Mouse (Mus musculus): ENCODE data around the gene Kif12.

Kif12 gene

DNA sequence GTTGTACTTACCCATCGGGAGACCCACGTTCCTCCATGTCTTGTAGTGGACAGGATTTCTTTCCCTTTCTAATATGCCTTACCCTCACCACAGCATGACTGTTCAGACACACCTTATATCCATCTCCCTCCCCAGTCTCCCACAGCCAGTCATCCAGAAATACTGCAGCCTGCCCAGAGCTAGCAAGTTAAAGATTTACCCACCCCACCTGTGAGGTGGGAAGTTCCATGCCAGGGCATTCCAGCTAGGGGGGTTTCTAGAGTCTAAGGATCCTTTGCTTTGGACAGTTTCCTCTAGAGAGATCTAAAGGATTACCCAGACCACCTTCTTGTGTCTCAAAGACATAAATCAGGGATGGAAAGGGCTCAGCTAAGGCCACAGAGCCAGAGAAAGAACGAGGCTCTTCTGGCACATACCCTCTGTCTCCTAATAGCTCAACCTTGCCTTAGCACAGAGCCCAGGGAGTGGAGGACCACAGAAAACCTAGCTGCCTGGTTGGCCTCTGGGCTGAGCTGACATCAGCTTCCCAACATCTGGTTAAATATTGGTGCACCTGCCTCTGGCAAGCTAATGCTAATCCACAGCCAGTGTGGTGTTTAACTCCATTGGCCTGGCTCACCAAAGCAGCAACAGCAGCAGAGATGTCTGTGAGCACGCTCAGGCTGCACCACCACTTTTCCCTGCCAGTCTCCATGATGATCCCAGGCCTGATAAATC, at the start of gene Kif12:
Kif12 (minus strand) TSS at position 163 of the 717 bp plus-strand sequence.
- DNase-seq: no peak

DNA sequence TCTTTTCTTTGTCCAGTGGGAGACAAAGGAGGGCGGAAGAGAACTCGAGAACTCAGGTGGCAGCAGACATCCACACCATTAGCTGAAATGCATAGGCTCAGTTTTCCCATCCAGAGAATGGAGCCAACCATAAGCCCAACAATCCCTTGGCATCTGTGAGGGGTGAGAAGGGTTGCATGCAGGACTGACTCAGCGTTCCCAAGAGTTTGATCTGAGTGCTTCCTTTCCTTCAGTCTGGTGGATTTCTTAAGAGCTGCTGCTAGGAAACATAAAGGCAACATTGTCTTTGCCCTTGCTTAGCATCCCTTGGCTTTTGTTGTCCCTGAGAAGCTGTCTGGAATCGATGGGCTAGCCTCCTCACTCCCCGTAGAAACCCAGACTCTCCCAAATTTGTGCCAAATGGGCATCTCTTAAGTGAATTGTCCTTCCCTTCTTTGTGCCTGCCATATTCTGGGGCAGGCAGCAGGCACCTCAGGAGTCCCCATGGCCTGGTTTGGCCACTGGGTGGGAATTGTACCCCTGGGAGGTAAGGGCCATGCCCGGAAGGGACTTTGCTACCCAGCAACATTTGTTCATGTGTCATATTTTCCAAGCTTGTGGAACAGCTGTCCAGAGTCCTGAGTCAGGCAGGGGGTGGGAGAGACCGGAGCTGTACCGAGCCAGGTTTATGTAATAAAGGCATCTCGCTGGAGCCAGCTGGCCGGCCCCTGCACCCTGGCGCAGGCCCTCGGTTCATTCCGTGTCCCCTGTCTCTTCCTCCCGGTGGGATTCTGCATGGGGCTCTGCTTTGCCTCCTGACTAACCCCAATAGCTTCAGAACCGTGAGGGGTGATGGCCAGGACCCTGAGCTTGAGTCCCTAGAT, 49.4 kb upstream of the Kif12 start:
- DNase-seq: peak; percentile 20

DNA sequence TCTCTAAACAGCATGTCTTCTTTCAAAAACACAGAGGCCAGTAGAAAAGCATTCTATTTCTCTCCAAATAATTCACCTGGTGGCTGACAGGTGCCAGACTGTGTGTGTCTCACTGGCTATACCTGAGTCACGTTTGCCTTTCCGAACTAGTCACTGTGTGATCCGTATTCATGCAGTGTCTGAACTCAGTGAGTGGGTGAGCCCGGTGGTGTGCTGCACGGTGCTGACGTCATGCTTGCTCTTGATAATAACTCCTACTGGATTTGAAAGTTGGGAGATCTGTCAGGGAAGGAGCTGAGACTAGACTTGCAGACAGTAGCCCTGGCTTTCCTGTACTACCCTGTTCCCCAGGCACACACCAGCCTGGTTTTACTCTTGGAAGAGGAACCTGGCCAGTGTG, 47.7 kb upstream of the Kif12 start:
- no peak for DNase-seq

DNA sequence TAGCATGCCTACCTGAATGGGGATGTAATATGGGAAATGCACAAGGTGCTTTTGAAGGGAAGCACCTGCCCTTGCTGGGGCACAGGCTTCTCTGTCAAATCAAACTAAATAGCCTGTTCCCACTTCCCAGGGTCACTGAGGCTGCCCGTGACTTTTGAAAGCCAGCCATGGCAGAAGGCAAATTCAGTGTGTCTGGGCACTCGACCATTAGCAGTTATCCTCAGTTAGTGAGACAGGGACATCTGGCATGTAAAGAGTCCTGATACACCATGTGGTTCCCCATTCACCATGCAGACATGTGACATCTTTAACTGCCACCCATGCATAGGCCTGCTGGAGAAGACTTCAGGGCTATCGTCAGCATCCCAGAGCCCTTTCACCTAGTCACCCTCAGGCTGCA, 47.1 kb upstream of the Kif12 start:
- DNase-seq: no peak

DNA sequence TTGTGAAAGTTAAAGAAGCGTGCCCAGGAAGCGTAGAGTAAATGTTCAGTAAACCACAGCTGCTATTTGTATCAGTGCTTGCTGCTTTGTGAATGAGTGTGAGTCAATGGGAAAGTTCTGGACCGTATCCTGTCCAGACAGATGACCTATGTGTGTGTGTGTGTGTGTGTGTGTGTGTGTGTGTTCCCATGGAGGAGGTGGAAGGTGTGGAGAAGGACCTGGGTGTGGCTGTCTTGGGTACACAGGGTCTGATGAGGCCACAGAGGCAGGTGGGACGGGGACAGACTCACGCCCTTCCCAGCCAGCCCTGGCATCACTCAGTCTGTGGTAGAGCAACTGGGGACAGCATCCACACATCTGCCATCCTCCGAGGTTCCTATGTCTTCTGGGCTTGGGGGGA, 45.6 kb upstream of the Kif12 start:
- DNase-seq: no peak

DNA sequence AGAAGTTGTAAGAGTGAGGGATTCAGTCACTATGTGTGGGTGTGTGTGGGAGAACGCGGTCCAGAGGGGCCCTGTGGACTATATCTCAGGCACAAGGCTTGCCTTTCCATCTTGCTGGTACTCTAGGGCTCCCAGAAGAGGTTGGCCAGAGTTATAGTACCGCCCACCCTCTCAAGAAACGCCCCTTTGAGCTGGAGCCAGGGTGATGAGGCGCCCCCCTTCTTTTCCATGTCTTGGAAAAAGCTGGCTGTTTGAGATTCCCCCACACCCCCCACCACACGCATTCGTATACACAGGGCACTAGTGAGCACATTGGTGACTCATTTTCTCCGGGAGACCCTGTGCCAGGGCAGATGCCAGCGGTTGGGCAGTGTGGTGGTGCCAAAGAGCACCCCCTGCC, 44.6 kb upstream of the Kif12 start:
- DNase-seq: peak; percentile 25

DNA sequence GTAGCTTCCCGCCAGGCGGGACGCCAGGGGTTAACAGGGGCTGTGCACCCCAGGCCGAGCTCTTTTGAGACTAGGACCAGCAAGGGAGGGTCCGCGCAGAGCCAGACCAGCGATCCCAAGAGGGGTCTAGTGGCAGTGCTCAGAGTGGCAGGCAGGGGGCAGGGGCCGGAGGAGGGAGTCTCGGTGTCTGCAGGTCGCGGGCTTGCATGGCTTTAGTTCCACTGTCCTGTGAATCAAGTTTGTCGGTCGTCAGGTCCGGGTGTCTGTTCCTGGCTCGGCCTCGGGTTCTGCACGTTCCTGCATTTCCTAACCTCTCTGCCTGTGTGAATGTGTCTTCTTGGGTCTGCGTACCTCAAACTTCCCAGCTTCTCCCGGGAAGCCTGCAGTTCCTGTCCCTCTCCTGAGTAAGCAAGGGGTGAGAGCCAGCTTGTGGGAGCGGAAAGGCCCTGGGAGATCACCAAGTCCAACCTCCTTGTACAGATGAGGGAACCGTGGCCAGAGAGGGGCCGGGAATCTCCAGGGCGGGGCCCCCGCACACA, 44.1 kb upstream of the Kif12 start:
- peak; percentile 77 for DNase-seq

DNA sequence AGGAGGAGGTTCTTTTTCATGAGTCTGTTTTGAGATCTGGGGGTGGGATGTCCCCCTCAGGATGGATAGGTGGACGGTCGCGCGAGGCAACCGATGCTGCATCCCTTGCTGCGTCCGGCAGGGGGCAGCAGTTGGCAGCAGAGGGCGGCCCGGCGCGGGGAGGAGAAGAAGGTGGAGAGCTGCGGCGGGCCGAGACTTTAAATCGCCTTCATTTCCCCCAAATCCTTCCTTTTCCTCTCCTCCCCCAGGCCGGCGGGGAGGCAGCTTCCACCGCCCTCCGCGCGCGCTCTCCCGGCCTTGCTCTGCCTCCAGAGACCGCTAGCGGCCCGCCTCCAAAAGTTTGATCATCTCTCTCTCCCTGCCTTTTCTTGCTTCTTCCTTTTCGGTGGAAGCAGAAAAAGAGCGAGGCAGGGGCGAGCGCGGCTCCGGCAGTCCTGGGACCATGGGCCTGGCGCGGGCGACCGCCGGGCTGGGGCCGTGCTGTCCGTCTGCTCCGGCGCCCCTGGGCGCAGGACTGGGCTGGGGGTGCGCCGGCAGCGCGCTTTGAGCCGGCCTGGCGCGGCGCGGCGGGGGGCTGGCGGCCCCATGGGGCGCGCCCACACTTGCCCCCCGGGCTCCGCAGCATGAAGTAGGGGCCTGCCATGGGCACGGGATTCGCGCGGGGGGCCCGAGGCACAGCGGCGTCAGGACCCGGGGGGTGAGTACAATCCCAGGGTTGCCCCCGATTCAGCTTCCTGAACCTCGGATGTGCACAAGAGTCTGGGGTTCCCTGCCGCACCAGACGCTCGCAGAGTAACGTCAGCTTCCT, 43.5 kb upstream of the Kif12 start:
- DNase-seq: peak; percentile 89

DNA sequence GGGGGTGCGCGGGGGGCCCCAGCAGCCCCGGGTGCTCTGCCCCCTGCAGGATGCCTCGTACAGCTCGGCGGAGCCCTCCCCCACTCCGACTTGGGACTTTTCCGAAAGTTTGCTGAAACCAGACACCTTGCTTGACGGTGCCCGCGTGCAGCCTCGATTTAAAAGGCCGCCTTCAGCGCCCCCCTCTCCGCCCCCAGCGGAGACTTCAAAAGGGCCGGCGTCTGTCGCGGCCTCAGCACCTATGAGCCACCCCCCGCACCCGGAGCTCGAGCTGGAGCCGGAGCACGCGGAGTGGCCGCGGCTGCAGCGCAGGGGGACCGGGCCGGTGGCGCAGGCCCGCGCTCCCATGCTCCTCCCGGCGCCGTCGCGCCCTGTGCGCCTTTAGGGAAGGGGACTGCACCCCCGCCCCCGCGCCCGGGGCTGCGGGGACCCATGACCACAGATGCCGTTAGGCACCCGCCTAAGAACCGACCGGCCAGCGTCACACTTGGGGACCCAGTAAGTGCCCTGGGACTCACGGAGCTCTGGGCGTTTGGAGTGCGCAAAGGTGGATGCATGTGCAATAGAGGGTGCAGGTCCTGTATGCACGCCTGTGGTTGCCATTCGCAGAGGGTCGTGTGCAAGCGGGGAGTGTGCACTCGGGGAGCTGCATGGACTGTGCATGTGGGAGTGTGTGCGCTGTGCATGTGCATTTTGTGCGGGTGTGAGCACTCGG, 42.1 kb upstream of the Kif12 start, which contains the start of gene Col27a1:
Col27a1 (plus strand) TSS at position 98 of the 715 bp plus-strand sequence.
- DNase-seq: peak; percentile 62

DNA sequence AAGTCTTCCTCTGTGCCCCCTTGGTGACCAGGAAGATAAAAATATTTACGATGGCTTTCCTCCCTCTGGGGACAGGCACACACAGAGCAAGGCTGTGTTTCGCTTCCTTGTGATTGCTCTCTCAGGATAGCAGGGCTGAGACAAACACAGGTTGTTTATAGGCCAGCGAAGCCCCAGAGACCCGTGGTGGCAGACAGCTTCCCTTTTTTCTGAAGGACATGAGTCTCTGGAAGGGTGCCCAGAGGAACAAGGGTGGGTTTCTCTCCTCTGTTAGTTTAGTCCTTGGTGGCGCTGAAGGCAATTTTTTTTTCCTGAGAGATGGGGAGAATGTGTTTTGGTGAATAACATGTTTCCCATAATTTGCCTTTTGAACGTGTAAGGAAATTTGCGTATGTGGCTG, 33.7 kb upstream of the Kif12 start:
- DNase-seq: no peak

DNA sequence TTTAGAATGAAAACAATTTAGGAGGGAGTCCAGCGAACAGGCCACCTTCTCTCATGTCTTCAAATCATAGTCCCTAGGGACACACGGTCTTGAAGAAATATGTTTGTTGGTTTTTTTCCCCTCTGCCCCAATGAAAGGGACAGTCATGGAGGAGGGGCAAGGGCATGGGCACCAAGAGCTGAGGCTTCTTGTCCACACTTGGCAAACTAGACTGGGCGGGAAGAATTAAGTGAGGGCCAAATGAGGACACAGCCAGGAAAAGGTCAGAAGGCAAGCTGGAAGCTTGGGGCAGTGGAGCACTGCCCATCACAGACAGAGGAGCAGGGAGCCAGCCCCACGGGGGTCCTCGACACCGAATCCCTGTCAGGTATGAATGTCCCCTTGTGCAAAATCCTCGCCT, 31.9 kb upstream of the Kif12 start:
- no peak for DNase-seq

DNA sequence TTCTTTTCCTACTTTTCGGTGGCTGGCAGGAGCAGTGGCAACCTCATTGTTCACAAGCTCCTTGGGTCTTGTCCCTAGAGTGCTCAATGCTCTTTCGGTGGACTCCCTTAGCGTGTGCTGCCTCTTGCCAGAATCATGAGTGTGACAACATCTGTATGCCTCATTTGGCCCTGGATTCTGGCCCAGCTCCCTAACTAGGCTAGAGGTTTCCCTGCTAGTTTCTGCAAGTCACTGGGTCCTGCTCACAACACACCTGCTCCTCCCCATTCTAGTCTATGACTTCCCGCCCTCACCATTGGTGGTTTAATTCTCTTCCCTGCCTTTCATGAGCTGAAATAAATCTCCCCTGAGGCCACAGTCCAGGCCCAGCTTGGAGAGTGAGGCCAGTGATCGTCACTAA, 27.4 kb upstream of the Kif12 start:
- no peak for DNase-seq

DNA sequence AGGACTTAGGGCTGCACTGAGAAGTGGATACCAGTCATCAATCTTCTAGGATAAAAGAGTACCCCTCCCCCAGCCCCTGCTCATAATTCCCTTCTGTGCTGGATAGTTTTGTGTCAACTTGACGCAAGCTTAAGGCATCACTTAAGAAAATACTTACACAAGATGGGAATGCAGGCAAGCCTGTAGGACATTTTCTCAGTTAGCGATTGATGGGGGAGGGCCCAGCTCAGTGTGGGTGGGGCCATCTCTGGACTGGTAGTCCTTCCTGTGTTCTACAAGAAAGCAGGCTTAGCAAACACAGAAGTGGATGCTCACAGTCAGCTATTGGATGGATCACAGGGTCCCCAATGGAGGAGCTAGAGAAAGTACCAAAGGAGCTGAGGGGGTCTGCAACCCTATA, 22.4 kb upstream of the Kif12 start:
- no peak for DNase-seq

DNA sequence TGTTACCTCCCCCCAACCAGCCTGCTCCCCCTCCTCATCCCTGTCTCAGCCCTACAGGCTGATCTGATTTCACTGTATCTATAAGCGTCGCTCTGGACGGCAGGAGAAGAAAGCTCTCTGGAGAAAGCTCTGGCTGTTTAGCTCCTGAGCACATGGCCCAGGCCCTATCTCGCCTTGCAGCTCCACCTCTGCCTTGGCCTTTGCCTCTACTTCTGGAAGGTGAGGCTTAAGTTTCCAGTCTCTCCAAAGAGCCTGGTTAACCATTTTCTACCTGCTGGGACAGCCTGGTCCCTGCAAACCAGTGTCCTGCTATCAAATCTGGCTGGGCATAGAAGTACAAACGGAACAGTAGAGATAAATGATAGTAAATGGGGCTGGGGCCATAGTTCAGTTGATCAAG, 19.7 kb upstream of the Kif12 start:
- DNase-seq: no peak

DNA sequence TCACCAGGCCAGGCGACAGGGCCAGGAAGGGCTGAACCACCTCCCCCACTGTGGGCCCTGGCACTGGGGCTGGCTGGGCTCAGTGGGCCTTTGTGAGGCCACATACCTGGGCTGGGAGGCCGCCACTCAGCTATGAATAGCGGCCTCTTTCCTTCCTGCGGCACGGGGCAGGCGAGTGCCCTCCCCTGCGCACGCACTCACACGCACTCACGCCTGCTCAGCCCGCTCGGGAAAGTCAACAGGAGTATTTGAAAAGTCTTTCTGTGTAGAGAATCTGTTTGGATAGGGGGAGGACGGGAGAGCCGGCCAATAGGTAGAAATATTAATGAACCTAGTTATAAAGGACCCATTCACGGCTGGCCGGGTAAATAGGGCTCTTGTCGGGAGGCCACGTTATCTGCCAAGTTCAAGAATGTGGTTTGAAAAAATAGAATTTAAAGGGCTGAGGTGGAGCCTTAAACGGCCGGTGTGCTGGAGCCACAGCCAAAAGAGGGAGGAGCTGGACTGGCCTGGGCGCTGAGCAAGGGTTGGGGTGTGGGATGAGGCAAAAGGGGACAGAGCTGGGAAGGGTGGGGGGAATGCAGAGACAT, 14.4 kb upstream of the Kif12 start:
- DNase-seq: no peak

DNA sequence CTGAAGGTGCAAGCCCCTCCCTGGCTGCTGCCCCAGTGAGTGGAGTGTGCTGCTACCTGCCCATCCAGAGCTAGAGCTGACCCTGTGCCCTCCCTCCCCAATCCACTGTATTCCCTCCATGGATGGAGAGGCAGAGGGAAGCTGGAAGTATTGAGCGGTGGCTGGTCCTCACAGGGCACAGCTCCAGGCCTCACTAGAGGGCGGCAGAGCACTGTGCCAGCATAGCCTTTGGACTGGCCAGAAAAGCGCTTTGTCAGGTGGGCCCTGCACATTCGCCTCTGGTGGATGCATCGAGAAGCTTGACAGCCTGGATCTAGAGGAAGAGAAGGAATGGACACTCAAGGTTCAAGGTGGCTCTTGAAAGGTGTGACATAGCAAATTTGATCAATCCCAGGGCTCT, 9.6 kb upstream of the Kif12 start:
- DNase-seq: peak; percentile 67

DNA sequence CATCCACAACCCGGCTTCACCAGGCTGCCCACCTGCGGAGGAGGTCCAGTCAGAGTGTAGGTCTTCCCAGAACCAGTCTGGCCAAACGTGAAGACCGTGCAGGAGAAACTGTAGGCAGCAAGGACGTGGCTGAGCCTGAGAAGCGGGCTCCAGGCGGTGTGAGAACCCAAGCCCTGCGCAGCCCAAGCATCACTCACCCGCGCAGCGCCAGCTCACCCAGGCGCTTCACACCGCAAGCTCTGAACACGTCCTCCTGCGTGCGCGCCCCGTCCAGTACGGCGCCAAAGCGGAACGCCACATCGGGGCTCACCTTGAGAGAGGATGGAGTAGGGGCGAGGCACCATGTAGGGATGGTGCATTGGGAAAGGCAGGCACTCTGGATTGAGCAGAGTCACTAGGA, 809 bp downstream of the Kif12 start:
- no peak for DNase-seq

DNA sequence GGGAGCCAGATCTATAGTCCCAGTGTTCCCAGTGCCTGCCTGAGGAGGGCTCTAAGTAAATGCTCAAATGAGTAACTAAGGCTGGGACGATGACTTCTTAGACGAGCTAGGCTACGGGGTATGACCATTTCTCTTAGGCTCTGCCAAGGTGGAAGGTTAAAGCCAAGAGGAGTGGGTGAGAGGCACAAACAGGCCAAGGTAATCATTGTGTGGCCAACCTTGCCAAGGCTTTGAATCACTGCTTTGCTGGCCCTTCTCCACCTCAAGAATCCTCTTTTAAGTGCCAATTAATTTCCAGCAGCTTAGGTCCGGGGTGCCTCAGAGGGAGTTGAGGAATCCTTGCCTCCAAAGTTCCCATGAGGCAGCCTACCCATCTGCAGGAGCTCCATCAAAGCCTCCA, 1.9 kb downstream of the Kif12 start:
- no peak for DNase-seq

DNA sequence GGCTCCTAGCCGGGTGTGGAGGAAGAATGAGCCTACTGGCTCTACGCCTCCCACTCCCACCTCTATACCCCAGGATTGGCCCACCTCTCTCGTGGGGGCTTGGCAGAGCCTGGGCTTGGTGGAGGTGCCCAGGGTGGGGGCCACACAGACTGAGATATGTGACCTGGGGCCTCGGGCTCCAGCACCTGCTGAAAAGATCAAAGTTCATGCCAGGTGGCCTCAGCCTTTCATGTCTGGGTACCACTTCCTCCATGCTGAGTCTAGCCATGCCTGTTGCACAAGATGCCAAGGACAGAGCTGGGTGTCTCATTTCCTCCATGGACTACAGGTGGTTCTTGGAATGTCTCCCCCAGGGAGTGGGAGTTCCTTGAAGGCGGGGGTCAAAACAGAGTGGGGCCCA, 5.6 kb downstream of the Kif12 start:
- peak; percentile 70 for DNase-seq

DNA sequence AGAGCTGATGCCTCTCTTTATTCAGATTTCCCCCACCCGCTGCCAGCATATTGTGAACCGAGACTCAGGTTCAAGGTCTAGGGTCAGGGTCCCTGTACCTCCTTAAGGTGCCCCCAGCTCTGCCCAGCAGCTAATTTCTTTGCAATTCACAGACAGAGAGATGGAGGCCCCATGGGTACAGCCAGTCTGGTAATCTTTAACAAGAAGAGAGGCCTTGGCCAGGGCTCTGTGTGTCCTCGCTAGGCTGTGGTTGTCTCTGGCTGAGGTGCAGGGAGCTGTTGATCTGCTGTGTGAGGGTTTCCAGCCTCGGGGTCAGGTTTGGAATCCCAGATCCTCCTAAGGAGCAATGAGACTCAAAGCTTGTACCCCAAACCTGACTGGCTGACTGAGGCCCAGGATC, 6.3 kb downstream of the Kif12 start:
- DNase-seq: no peak

DNA sequence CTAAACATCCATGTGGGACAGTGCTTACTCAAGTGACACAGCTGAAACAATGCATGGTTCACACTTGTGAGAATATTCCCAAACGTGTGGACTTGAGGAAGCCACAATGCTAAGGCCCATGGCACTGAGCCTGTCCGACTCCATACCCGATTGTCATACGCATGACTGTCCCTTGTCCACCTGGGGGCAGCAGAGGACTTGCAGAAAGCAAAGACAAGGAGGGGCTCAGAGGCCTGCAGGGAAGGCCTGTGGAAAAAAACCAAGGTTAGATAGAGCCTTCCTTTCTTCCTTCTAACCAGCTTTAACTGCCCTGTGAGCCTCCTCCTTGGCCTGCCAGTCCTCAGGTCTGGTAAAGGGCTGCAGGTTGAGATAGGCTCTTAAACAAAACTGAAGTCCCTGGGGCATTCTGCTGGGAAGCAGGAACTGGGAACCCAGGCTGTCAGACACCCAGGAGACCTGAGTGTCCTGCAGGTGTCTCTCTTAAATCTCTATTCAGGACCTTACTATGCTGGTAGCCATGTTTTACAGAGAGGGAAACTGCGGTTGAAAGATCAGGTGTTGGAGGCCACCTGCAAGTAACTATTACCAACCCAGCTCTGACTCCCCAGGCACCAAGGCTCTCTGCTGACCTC, 12.9 kb downstream of the Kif12 start:
- DNase-seq: peak; percentile 91

DNA sequence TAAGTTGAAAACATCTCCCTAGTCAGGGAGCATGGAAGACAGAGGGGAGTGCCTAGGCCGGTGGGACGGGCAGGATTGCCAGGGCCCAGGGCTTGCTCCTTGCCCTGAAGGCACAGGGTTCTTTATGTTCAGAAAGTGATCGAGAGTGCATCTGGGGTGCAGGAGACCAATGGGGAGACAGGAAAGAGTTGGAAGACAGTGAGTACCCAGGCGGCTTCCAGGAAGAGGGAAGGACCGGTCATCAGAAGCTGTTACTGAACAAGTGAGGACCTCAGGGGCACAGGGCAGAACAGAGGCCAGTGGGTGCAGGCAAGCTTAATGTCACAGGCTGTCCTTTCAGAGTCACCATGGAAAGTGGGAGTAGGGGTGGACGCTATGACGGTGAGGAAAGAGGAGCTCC, 13.7 kb downstream of the Kif12 start:
- DNase-seq: no peak

All from thymus, postnatal 14 days (tissue).